Mouse (Mus musculus) stomach, embryonic 14.5 days (tissue): ENCODE data around the gene Clpx. TPM values are rescaled to one million over a fixed set of nuclear protein-coding genes. Genes with fewer than 3 reads are reported as not detected.

Experiments
- polyA plus RNA-seq: library from polyadenylated mRNA; unstranded; fragments of >200 nt; fragmentation: Nextera tagmentation; extraction: Ambion mirVana; gene quantifications from 2 replicates; pipeline ENCODE4 v1.2.1, GENCODE M21; 2014

The Clpx gene
- polyA plus RNA-seq, 1 experiment from 2014 or later, result 56.7 TPM

Other genes starting within 250 kb of the Clpx start
- 42.4 and 43.3 TPM in 2 replicates for gene Igdcc4, start 192.8 kb upstream of the Clpx start, polyA plus RNA-seq
- gene Igdcc3, start 153.1 kb upstream of the Clpx start, polyA plus RNA-seq, result 2.0 and 2.7 TPM in 2 replicates
- gene Parp16, start 98.9 kb upstream of the Clpx start, polyA plus RNA-seq, result 6.0 and 6.4 TPM in 2 replicates
- gene Cilp, start 29.1 kb upstream of the Clpx start, polyA plus RNA-seq, result 0.78 and 1.0 TPM in 2 replicates
- 10.5 and 10.8 TPM in 2 replicates for gene Pdcd7, start 51.8 kb downstream of the Clpx start, polyA plus RNA-seq
- gene Ubap1l, start 66.8 kb downstream of the Clpx start, polyA plus RNA-seq, result 0.77 and 0.81 TPM in 2 replicates
- gene Kbtbd13, start 97.4 kb downstream of the Clpx start, polyA plus RNA-seq, result 0.38 and 0.43 TPM in 2 replicates
- gene Rasl12, start 104.2 kb downstream of the Clpx start, polyA plus RNA-seq, result 5.2 and 7.0 TPM in 2 replicates
- gene Slc51b, start 128.7 kb downstream of the Clpx start, polyA plus RNA-seq, result not detected in 2 replicates
- gene Mtfmt, start 141.5 kb downstream of the Clpx start, polyA plus RNA-seq, result 19.0 and 24.1 TPM in 2 replicates
- 94.8 and 96.4 TPM in 2 replicates for gene Spg21, start 166.7 kb downstream of the Clpx start, polyA plus RNA-seq
- gene Ankdd1a, start 225.9 kb downstream of the Clpx start, polyA plus RNA-seq, result not detected in 2 replicates